Mouse (Mus musculus) thymus, postnatal 0 days (tissue): ENCODE measurements around the gene Ube2l3. TPM values are rescaled to one million over a fixed set of nuclear protein-coding genes. Genes with fewer than 3 reads are reported as not detected.
A peak's percentile ranks its signal among the peaks of the same experiment; 100 is the strongest.
"Not testable (repeated sequence)": the region's sequence is repeated elsewhere in the genome, so short reads cannot be mapped to it uniquely, and the experiment has no call there.

Experiments
- DNase-seq: peaks from one replicate; pipeline ENCODE4 v3.0.0-alpha.2; 2015; ENCODE audit warnings: low spot score
- polyA plus RNA-seq: library from polyadenylated mRNA; unstranded; fragments of >200 nt; fragmentation: Nextera tagmentation; extraction: Ambion mirVana; gene quantifications from 2 replicates; pipeline ENCODE4 v1.2.1, GENCODE M21; 2015

Ube2l3 gene
- polyA plus RNA-seq, result 420 and 454 TPM in 2 replicates

DNA sequence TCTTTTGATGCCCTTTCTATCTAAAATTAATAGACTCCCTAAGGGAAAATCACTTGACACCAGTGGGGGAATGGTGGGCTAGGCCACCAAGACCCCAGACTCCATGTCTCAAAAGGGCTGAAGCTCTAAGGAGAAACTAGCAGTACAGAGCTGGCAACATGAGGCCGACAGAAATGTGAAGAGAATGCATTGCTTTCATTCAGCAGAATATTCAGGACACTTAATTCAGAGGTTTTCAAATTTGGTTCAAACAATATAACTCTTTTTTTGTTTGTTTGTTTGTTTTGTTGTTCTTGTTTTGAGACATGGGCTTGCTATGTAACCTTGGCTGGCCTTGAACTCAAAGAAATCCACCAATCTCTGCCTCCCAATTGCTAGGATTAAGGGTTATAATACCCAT is at the start of gene Ube2l3:
TSS of gene Ube2l3 (minus strand) at position 101 of the 400 bp plus-strand sequence.
- DNase-seq, result no peak

DNA sequence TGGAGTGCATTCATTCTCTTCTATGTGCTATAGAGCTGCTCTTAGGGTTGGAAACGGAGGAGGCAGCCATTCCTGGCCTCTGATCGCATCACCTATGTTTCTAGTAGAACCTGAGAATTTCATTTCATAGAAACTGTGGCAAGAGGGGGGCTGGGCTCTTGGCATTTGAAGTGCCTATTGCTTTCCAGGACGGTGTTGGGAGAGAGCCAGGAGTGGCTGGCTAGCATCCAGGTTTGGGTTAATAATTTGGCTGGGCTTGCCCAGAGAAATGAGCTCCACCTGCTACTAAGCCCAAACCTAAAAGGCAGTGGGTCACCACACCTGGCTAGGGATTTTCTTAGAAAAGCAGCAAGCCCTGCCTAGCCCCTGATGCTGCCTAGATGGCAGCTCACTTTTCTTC is 49.1 kb upstream of the Ube2l3 start:
- no peak for DNase-seq

DNA sequence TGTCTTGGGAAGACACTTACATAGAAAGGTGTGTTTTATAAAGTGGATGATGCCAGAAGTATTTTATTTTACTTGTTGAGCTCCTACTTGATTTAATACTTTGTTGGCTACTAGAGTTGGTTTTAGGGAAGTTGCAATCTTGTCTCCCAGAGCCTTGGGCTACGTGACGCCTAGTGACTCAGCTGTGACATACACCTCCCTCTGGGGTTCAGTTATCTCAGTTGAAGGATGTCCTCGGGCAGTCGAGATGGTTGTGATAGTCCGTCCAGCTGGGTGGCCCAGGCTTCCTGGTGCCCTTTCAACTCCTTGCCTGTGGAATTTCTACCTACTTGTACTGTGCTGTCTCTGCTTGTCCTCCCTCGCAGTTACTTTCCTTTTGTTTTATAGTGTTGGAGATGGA is 46.7 kb upstream of the Ube2l3 start:
- no peak for DNase-seq

DNA sequence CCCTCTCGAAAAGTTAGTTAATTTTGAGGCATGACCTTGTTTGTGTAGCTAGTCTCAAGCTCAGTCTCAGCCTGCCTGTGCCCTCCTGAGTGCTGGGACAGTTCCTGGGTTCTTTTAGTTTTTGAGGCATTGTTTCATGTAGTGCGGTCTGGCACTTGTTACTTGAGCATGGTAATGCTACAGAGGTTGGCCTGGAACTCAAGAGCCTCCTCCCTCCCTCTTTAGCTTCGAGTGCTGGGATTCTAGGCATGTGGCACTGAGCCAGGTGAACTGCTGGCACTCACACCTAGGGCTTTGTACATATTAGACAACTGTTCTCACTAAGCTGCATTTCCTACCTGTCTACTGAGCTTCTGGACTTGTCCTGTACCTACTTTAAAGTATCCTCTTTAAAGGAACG is 45.3 kb upstream of the Ube2l3 start:
- no peak for DNase-seq

DNA sequence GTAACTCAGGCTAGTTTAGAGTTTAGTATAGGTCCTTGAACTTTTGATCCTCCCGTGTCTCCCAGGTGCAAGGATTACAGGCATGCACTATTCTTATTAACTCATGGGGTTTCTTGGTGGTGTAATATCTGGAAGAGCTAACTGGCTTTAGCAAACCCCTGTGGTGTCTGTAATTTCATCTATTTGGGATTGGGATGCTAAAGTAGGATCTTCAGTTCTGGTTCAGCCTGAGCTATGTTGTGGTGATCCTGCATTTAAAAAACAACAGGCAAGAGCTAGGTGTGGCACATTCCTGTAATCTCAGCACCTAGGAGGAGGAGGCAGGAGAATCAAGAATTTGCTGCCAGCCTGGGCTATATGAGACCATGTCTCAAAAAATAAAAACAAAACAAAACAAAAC is 42.5 kb upstream of the Ube2l3 start:
- no peak for DNase-seq

DNA sequence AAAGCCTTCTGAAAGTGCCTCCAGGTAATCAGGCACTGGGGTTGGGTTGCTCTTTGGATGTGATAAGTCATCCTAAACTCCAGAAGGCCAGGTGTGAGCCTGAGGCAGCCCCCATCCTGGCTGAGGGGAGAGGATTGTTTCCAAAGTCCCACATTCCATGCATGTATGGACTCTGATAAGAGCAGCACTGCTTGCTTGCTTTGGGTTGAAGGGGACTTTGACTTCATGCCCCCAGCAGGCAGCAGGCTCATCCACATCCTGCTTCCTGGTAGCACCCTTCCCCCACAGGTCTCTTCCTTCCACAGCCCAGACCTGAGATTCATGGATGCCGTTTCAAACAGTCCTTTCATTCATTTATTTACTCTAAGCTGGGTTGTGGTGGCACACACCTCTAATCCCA is 41.3 kb upstream of the Ube2l3 start:
- no peak for DNase-seq

DNA sequence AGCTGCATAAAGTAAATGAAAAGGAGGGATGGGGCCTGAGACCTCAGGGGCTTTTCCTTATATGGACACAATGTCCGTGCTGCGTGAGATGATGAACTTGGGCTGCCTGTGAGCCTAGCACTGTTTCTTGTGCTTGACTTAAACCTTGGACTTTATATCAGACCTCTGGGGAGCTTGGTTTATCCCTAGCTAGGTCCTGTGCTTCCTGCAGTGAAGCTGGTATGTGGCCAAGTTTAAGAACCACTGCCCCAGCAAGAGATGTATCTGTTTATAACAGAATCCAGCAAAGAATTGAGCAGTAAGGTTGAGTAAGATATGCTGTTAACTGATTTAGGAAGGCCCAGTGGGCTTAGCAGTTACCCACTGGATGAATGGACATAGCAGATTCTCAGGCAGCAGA is 37.0 kb upstream of the Ube2l3 start:
- DNase-seq, result no peak

DNA sequence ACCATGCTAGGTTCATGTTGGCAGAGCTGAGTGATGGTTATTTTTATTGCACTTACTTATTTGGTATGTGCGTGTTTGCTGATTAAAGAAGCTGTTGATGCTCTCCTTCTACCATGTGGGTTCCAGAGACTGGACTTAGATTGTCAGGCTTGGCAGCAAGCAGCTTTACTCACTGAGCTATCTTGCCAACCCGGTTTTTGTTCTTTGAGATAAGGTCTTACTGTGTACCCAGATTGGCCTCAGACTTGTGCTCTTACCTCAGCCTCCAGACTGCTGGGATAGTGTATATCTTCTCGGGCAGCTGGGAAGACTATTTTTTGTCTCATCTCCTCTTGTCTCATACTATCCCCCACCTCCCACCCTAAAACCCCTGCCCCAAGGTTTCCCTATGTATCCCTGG is 35.2 kb upstream of the Ube2l3 start:
- no peak for DNase-seq

DNA sequence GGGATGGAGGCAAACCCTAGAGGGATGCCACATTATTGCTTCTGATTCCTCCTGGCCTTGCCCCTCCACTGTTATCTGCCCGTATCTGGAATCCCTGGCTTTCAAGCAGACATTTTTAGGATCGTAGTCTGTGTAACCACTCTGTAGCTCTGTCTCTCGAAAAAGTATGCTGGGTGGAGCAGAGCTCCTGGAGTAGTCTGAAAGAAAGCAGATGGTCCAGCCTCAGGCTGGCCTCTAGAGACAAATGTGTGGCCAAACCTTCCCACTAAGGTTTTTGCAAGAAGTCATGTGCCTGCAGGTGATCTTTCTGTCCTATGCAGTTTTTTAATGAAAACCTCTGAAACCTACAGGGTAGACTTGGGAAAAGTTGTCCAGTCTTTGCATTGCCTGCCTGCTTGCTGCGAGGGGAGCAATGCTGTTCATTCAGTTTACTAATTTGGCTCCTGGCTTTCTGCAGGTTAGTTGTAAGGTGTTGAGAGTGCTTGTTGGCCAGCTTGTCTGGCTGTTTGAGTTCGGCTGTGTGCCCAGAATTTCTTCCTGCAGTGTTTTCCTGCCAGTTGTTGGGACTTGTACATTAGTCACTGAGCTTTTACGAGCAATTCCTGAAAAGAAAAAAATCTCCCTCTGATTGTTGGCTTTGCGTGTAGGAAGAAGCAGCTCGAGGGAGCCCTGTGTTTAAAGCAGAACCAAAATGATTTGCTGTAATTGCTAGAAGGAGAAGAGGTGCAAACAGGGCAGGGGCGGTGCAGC is 32.6 kb upstream of the Ube2l3 start:
- DNase-seq, result no peak

DNA sequence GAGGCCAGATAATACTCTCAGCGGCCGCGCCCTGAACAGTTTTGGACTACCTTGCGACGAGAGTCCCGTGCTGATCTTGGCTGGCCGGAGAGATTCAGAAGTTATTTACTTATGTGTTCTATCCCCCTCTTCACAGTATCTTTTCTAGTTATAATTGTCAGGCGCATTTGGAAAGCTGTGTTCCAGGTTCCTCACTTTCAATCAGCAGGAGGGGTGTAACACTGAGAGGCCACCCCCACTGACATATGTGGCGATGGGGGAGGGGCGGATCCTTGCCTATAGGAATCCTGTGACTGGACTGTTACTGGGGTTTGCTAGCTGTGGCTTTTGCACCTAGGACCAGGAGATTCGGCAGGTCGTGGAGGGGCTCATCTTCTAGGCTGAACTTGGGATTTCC is 32.0 kb upstream of the Ube2l3 start:
- peak; percentile 21 for DNase-seq

DNA sequence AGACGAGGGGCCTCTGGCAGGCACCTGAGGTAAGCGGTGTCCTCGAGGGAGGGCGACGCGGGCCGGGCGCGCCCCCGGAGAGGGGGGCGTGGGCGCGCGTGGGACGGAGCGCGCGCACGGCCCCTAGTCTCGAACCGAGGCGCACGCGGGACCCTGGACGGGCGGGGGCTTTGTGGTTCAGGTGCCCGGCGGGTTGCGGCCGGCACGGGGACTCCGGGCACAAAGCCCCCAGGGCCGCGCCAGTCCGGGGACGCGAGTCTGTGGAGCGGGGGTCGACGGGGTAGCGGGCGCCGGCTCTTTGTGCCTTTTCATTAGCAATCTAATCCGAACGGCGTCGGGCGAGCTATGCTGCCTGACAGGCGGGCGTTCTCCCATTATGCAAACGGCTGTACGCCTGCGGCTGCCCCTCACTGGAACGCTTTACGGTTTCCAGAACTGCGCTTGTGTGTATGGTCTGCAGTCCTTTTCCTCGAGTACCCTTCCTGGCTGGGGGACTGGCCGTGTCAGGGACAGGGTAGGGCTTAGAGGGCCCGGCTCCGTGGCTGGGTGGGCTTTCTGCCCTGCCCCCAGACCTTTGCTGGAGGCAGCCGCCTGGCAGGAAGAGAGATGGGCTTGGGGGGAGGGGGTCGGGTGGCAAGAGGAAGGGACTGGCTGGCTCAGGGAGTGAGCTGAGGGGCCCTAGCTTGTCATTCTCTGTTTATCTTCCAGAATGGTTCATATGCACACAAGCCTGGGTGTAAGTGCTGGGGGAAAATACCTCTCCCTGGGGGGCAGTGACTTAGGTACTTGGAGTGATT is 31.5 kb upstream of the Ube2l3 start:
- DNase-seq, result peak; percentile 47

DNA sequence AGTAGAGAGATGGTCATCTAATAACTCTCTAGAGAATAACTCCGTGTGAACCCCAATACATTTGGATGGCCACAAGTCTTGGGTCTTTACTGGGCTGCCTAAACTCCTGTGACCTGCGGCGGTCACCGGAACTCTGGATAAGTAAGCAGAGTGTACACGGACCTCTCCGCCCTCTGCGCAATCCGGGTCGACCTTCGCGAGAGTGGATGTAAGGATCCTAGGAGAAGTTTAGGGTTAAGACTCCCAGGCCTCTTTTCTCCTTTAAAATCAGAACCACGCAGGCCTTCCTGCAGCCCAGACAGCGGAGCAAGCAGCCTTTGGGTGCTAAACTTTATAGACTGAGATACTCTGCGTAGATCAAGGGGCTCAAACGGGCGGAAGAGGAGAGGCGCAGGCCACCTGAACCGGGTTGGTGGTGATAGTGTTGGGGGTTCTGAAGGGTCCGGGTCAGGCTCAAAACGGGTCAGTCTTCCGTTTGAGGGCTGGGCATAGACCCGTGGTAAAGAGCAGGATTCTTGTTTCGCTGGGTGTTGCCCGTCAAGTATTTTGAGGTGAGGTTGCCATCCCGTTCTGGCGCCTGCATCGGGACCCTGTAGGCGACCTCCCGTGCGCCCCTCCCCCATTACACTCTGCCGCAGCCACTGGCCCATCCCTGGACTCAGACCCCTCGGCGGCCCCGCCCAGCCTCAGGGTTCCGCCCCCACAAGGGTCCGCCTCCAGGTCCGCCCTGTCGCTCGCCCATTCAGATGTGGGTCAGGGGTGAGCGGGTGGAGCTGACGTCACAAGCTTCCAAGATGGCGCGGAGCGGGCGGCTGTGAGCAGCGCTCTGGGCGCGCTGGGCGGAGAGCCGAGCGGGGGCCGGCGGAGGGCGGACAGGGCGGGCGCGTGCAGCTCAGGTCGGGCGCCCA is 30.6 kb upstream of the Ube2l3 start, which contains the start of gene Hic2:
TSS of gene Hic2 (plus strand) at position 779 of the 908 bp plus-strand sequence.
- peak; percentile 90 for DNase-seq

DNA sequence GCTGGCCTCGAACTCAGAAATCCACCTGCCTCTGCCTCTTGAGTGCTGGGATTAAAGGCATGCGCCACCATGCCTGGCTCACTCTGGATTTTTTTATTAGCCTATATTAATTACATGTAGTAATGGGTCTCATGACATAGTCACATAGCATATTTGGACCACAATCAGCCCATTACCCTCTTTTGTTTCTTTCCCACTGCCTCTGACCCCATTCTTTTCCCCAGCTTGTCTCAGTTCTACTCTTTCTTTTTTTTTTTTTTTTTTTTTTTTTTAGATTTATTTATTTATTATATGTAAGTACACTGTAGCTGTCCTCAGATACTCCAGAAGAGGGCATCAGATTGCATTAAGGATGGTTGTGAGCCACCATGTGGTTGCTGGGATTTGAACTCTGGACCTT is 29.1 kb upstream of the Ube2l3 start:
- not testable (repeated sequence) for DNase-seq

DNA sequence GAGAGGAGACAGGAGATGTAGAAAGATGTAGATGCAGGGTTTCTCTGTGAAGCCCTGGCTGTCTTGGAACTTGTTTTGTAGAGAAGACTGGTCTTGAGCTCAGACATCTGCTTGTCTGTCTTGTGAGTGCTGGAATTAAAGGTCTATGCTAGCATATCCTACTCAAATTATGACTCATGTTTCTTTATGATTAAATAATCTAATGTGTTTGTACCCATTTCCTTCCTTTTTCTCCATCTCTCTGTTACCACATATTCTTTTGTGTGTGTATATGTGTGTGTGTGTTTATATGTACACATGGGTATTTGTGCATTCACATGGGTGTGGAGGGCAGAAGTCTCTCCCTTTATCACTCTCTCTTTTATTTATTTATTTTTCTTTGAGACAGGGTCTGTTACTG is 24.0 kb upstream of the Ube2l3 start:
- DNase-seq, result no peak

DNA sequence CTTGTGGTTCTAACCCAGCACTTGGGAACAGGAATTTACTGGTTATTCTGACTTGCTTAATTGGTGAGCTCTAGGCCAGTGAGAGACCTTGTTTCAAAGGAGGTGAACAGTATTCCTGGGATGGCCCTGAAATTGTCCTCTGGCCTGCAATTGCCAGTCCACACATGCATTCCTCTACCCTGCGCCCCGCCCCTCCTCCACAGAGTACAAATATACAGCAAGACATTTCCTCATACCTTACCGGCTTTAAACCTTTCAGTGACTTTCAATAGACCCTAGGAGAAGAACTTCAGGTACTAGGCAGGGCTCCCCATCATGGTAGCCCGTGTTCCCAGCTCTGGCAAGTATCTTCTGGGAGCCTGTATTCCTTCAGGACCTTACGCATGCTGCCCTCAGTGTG is 23.1 kb upstream of the Ube2l3 start:
- DNase-seq, result no peak

DNA sequence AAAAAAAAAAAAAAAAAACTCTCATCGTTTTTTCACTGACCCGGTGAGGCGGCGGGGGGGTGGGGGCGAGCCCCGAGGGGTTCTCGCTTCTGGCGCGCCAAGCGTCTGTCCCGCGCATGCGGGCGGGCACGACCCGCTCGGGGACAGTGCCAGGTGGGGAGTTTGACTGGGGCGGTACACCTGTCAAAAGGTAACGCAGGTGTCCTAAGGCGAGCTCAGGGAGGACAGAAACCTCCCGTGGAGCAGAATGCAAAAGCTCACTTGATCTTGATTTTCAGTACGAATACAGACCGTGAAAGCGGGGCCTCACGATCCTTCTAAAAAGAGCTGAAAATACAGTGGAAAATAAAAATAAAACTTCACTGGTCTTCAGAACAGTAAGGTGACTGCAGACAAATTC is 19.7 kb upstream of the Ube2l3 start:
- DNase-seq, result peak; percentile 86

DNA sequence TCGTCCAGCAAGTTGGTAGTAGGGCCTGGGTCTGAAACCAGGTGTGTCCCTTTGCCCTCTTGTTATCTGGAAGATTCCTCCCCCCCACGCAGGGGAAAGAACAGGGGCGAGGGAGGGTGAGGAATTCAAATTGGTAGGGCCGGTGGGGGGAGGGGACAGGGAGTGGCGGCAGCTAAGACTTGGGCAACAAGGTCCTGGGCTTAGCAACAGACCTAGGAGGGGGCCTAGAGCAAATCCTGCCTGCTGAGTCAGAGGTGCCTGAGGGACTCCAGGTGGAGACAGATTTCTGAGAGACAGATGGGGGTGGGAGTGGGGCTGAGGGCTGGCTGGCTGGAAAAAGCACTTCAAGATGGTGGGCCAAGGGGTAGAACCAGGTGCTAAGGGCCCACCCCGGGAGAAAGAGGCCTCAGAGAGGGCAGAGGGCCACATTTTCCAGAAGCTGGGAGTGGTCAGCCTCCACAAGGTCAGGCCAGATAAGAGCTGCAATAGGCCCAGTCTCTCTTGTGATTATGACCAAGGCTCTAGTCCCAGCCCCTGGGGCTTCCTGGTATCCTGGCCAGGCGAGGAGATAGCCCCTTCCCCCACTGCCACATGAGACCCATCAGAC is 17.8 kb upstream of the Ube2l3 start:
- no peak for DNase-seq

DNA sequence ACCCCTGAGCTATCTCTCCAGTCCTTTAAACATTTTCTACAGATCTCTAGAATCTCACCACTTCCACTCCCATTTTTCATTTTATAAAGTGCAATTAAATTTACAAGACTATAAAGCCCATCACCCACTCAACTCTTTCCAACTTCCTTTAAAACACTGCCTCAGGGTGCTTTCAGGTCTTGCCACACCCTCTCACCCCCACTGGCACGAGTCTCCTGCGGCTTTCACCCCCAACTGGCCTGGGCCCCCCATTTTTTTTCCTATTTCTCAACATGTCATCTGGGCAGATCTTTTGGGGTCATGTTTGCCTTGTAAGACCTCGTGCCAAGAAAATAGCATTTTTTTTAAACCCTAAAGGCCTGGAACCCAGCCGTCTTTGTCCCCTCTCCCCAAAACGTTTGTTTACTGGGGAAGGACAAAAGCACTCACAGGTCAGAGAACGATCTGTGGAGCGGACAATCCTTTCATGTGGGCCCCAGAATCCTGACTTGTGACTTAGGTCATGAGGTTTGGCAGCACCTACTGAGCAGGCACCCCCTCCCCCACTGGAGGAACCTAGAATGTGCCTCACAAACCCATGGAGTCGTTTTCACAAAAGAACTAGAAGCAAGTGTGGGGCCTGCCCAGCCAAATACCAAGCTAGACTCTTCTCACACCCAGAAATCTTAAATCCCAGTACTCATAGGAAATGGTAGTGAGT is 14.6 kb upstream of the Ube2l3 start:
- no peak for DNase-seq

DNA sequence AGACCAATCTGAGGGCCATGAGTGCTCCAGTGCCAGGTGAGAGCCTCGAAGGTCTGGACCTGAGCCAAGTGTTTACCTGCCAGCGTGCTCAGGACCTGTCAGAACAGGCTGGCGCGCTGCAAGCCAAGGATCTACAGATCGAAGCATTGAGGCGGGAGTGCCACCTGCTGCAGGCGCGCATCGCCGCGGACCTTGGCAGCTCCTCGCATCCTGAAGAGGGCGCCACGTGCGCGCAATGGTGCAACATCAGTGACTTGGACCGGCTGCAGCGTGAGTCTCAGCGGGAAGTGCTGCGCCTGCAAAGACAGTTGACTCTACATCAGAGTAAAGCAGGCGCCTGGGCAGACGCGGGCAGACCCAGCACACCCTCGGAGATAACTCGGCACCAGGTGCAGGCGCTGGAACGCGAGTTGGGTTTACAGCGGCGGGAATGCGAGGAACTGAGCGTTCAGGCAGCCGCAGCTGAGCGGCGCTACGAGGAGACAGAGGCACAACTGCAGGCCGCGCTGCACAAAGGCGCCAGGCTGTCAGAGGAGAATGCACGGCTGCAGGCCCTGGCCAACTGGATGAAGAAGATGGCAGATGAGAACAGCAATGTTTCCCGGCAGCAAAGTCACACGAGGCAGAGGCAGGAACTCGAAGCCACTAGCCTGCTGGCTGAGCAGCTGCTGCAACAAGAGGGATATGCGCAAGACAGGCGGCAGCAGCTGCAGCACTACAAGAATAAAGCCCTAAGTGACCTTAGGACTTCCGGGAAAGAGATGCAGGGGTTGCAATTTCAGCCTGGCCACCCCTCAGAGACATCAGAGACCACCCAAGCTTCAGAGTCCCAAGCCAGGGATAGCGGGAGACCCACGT is 7.8 kb upstream of the Ube2l3 start:
- DNase-seq, result peak; percentile 92
